Mouse (Mus musculus): ENCODE data around the gene Pdzd7. TPM values are rescaled to one million over a fixed set of nuclear protein-coding genes. Genes with fewer than 3 reads are reported as not detected.
A peak's percentile ranks its signal among the peaks of the same experiment; 100 is the strongest.

The Pdzd7 gene
- 0.42 and 0.74 TPM in 2 replicates for polyA plus RNA-seq (2011; ENCODE audit: insufficient read length, low read depth, missing spikeins)

DNA sequence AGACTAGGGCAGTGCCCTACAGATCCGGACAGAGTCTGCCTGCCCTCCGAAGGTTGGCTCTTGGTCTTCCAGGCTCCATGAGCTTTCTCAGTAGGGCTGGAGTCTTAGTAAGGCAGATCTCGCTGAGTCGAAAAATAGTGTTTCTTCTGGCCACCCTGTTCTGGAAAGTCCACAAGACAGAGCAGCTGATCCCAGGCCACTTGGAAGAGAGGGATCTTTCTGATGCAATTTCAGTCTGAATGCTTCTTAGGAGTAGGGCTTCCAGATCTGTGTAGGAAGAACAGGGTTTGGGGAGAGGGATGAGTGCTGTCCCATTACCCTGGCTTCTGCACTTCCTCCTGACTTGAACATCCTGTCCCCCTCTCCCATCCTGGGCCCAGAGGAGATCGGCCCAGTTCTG lies at the start of gene Pdzd7:
Gene Pdzd7 (minus strand): TSS at position 67 of the 400 bp plus-strand sequence.
- Histone ChIP-seq H3K4me1 (ENCODE audit: control insufficient read depth, insufficient read depth, low read length) (peaks cover 9% of the 10 kb centered on the region; the same call in 1 of the 2 replicates), H3K4me3 (ENCODE audit: insufficient read depth, low read length) (peak within 1 kb of the TSS; percentile 69), H3K27ac (ENCODE audit: insufficient read depth, low read length) (no peak within 1 kb of the TSS)
- TF ChIP-seq CTCF (IDR thresholded peaks at IDR 0.05; ENCODE audit: borderline replicate concordance, insufficient read depth, low read length) (no peak), POLR2A (IDR thresholded peaks at IDR 0.05; ENCODE audit: low read depth, low read length) (no peak)

- peaks cover 3% of the 10 kb centered on the region for H3K4me1 ChIP-seq (ENCODE audit: control insufficient read depth, insufficient read depth, low read length)
Measured at GRCm38 (mm10) chr19:45081841-45082550, 36.5 kb upstream of the Pdzd7 start.

DNA sequence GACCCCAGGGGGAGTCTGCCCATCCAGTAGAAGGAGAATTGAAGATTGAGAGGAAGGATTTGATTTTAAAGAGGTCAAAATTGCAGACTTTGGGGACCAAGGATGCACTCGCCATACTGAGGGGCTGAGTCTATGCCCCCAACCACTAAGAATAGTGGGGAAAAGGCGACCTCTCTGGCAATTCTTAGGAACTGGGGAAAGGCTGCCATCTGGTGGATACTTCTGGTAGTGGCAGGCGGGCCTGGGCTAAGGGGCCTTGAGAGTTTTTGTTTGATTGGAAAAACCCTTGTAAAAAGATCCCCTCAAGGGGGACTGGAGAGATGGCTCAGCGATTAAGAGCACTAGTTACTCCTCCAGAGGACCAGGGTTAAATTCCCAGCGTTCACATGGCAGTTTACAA lies 35.8 kb upstream of the Pdzd7 start:
- H3K27ac ChIP-seq (ENCODE audit: insufficient read depth, low read length): no peak overlapping the region
- TF ChIP-seq POLR2A (IDR thresholded peaks at IDR 0.05; ENCODE audit: low read depth, low read length): no peak
- peak; percentile 54; the same call in 1 of the 2 replicates for TF ChIP-seq CTCF (IDR thresholded peaks at IDR 0.05; ENCODE audit: borderline replicate concordance, insufficient read depth, low read length)
- H3K4me1 ChIP-seq (ENCODE audit: control insufficient read depth, insufficient read depth, low read length): peaks cover 3% of the 10 kb centered on the region
- no peak overlapping the region for H3K4me3 ChIP-seq (ENCODE audit: insufficient read depth, low read length)

More at GRCm38 (mm10) chr19:45081841-45082550, 36.5 kb upstream of the Pdzd7 start:
- Histone ChIP-seq H3K27ac (ENCODE audit: insufficient read depth, low read length) (no peak overlapping the region), H3K4me3 (ENCODE audit: insufficient read depth, low read length) (no peak overlapping the region)
- TF ChIP-seq CTCF (IDR thresholded peaks at IDR 0.05; ENCODE audit: borderline replicate concordance, insufficient read depth, low read length) (no peak), POLR2A (IDR thresholded peaks at IDR 0.05; ENCODE audit: low read depth, low read length) (no peak)

DNA sequence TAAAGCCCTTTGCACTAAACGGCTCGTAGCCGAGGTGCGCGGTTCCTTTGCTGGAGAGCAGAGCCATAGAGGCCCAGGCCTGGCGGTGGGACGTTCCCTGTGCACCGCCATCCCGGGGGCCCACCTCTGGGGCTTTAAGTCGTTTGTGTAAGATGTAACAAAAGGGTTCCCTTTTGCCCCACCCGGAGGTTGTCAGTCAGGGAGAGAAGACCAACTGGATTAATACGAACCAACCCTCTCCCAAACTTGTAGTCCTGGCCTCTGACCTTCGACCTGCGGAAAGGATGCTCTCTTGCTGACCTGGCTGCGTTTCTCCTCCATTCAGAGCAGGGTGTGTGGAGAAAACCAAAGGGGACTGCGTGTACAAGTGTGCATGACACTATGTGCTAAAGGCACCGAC lies 35.2 kb upstream of the Pdzd7 start:
- Histone ChIP-seq H3K4me1 (ENCODE audit: control insufficient read depth, insufficient read depth, low read length) (peaks cover 3% of the 10 kb centered on the region), H3K27ac (ENCODE audit: insufficient read depth, low read length) (peak overlapping the region; percentile 69), H3K4me3 (ENCODE audit: insufficient read depth, low read length) (no peak overlapping the region)
- TF ChIP-seq CTCF (IDR thresholded peaks at IDR 0.05; ENCODE audit: borderline replicate concordance, insufficient read depth, low read length) (no peak), POLR2A (IDR thresholded peaks at IDR 0.05; ENCODE audit: low read depth, low read length) (no peak)

DNA sequence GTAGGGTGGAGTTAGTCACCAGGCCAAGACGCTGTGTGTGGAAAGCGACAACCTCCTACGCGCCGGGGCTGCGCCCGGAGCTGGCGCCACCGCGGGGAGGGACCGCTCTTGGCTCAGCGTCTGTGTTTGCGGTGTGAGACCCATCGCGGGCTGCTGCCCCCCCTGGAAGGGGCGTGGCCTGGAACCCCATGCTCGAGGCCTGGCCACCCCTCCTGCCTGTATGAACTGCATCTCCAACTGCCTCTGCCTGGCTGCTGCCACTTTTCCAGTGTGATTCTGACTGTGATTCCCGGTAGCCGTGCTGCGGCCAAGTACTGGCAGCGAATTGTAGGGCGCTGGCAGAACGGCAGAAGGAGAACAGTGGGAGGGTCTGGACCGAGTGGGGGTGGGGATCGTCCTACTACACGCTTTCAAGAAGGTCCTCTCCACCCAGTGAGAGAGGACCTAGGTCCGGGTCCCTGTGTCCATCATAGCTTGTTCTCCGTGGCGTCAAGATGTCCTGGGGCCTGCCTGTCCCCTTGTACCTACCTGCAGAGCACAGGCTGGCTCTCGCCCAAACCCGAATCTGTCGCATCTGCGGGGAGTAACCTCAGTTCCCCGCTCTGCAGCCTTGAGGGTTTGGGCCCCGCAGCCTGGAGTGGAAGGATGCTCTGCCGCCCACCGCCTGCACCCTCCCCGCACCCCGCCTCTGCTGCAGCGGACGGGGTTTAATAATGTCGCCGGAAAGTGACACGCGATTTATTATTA lies 34.4 kb upstream of the Pdzd7 start:
- peaks cover 3% of the 10 kb centered on the region for H3K4me1 ChIP-seq (ENCODE audit: control insufficient read depth, insufficient read depth, low read length)
- H3K27ac ChIP-seq (ENCODE audit: insufficient read depth, low read length): peak overlapping the region; percentile 69
- TF ChIP-seq POLR2A (IDR thresholded peaks at IDR 0.05; ENCODE audit: low read depth, low read length): peak; percentile 77
- TF ChIP-seq CTCF (IDR thresholded peaks at IDR 0.05; ENCODE audit: borderline replicate concordance, insufficient read depth, low read length): no peak
- H3K4me3 ChIP-seq (ENCODE audit: insufficient read depth, low read length): peak overlapping the region; percentile 18; the same call in 1 of the 2 replicates

DNA sequence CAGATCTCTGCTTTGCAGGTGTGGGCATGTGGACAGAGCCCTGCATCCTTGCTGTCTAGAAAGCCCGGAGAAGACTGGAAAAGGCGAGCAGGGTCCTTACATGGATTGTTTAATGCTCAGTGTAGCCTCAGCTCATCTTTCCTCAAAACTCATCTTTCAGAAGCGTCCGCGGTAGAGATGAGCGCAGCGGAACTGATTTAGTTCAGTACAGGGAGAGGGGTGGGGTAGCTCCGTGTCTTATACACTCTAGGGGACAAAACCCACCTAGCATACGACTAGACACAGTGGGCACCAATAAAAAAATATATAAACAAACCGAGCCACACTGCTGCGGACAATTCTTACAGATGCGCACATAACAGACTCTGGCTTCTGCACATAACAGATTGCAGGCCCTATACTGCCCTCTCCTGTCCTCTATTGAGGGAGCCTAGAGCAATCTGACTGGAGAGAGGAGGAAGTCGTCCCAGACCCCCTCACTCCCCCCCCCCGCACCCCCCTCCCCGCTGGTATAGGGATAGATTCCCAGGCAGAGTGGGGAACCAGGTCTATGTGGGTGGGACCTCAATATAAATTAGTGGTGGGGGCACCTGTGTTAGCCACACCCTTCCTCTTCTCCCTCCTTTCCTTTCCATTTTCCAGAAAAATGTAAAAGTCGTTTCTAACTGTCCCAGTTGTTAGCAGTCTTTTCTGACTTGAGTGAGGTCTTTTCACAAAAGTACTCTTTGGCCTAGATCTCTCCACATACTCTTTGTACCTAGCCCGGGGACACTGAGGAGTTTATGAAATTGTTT lies 33.7 kb upstream of the Pdzd7 start:
- H3K27ac ChIP-seq (ENCODE audit: insufficient read depth, low read length): peak overlapping the region; percentile 69
- peaks cover 3% of the 10 kb centered on the region for H3K4me1 ChIP-seq (ENCODE audit: control insufficient read depth, insufficient read depth, low read length)
- TF ChIP-seq CTCF (IDR thresholded peaks at IDR 0.05; ENCODE audit: borderline replicate concordance, insufficient read depth, low read length): no peak
- no peak for TF ChIP-seq POLR2A (IDR thresholded peaks at IDR 0.05; ENCODE audit: low read depth, low read length)
- no peak overlapping the region for H3K4me3 ChIP-seq (ENCODE audit: insufficient read depth, low read length)

- H3K4me3 ChIP-seq (ENCODE audit: insufficient read depth, low read length): no peak overlapping the region
- H3K4me1 ChIP-seq (ENCODE audit: control insufficient read depth, insufficient read depth, low read length): peaks cover 3% of the 10 kb centered on the region
Measured at GRCm38 (mm10) chr19:45077742-45078645, 32.5 kb upstream of the Pdzd7 start.

GRCm38 (mm10) chr19:45076586-45077510 lies 31.3 kb upstream of the Pdzd7 start:
- peaks cover 3% of the 10 kb centered on the region for H3K4me1 ChIP-seq (ENCODE audit: control insufficient read depth, insufficient read depth, low read length)
- peak; percentile 64 for TF ChIP-seq CTCF (IDR thresholded peaks at IDR 0.05; ENCODE audit: borderline replicate concordance, insufficient read depth, low read length)
- TF ChIP-seq POLR2A (IDR thresholded peaks at IDR 0.05; ENCODE audit: low read depth, low read length): peak; percentile 30; the same call in 1 of the 2 replicates
- no peak overlapping the region for H3K27ac ChIP-seq (ENCODE audit: insufficient read depth, low read length)

More at GRCm38 (mm10) chr19:45077742-45078645, 32.5 kb upstream of the Pdzd7 start:
- no peak overlapping the region for H3K27ac ChIP-seq (ENCODE audit: insufficient read depth, low read length)
- no peak for TF ChIP-seq CTCF (IDR thresholded peaks at IDR 0.05; ENCODE audit: borderline replicate concordance, insufficient read depth, low read length)
- no peak for TF ChIP-seq POLR2A (IDR thresholded peaks at IDR 0.05; ENCODE audit: low read depth, low read length)

More at GRCm38 (mm10) chr19:45076586-45077510, 31.3 kb upstream of the Pdzd7 start:
- peak overlapping the region; percentile 16 for H3K4me3 ChIP-seq (ENCODE audit: insufficient read depth, low read length)
